Mouse (Mus musculus) liver, postnatal 0 days (tissue): Measurements from ENCODE around the gene Scap.

Source experiments
- CTCF ChIP-seq: sonication (generic); IDR thresholded peaks from 2 replicates; pipeline ENCODE4 v1.5.1; 2016; ENCODE audit warnings: antibody characterized with exemption, low read depth
- EP300 ChIP-seq: IDR thresholded peaks from 2 replicates; pipeline ENCODE4 v1.6.1; 2016; ENCODE audit warnings: antibody characterized with exemption, low read depth, mild to moderate bottlenecking

- TF ChIP-seq CTCF (no peak), EP300 (no peak)
Measured at GRCm38 (mm10) chr9:110366746-110367145, 33.7 kb downstream of the Scap start.
